Mouse (Mus musculus): ENCODE results near the gene Sorcs2. TPM values are rescaled to one million over a fixed set of nuclear protein-coding genes. Genes with fewer than 3 reads are reported as not detected.
A peak's percentile ranks its signal among the peaks of the same experiment; 100 is the strongest.

Gene Sorcs2
- polyA plus RNA-seq, 1 experiment, result 5.7 TPM

- DNase-seq, result no peak
- Histone ChIP-seq H3K27ac (ENCODE audit: control insufficient read depth, insufficient read depth, low read length) (no peak overlapping the region), H3K27me3 (ENCODE audit: control insufficient read depth, insufficient read depth, low read length) (no peaks in the 10 kb centered on the region), H3K4me3 (ENCODE audit: control insufficient read depth, insufficient read depth, low read length) (no peak overlapping the region), H3K4me1 (replicated peaks; ENCODE audit: control insufficient read depth, insufficient read depth, low read length) (peaks cover 8% of the 10 kb centered on the region), H3K36me3 (ENCODE audit: control insufficient read depth, insufficient read depth, low read length) (no peaks in the 10 kb centered on the region)
- TF ChIP-seq CTCF (IDR thresholded peaks at IDR 0.05; ENCODE audit: borderline replicate concordance, control insufficient read depth, extremely low read depth, insufficient read depth, low read length, poor library complexity), result no peak
- no peak for TF ChIP-seq POLR2A (IDR thresholded peaks at IDR 0.05; ENCODE audit: control insufficient read depth, extremely low read depth, insufficient read depth, low read length, poor library complexity)
- 72% methylated on average over 1 of the region's 1 CpGs for WGBS
These were observed 198.4 kb downstream of the Sorcs2 start for GRCm38 (mm10) chr5:36199519-36199918.

GRCm38 (mm10) chr5:36195436-36195835 lies 202.5 kb downstream of the Sorcs2 start:
- no peak overlapping the region for H3K27ac ChIP-seq (ENCODE audit: control insufficient read depth, insufficient read depth, low read length)
- 81% methylated on average over 4 of the region's 4 CpGs for WGBS
- TF ChIP-seq POLR2A (IDR thresholded peaks at IDR 0.05; ENCODE audit: control insufficient read depth, extremely low read depth, insufficient read depth, low read length, poor library complexity) (no peak), CTCF (IDR thresholded peaks at IDR 0.05; ENCODE audit: borderline replicate concordance, control insufficient read depth, extremely low read depth, insufficient read depth, low read length, poor library complexity) (no peak)
- H3K4me3 ChIP-seq (ENCODE audit: control insufficient read depth, insufficient read depth, low read length), result no peak overlapping the region
- no peaks in the 10 kb centered on the region for H3K4me1 ChIP-seq (replicated peaks; ENCODE audit: control insufficient read depth, insufficient read depth, low read length)
- H3K36me3 ChIP-seq (ENCODE audit: control insufficient read depth, insufficient read depth, low read length), result no peaks in the 10 kb centered on the region
- DNase-seq, result no peak
- no peaks in the 10 kb centered on the region for H3K27me3 ChIP-seq (ENCODE audit: control insufficient read depth, insufficient read depth, low read length)

DNA sequence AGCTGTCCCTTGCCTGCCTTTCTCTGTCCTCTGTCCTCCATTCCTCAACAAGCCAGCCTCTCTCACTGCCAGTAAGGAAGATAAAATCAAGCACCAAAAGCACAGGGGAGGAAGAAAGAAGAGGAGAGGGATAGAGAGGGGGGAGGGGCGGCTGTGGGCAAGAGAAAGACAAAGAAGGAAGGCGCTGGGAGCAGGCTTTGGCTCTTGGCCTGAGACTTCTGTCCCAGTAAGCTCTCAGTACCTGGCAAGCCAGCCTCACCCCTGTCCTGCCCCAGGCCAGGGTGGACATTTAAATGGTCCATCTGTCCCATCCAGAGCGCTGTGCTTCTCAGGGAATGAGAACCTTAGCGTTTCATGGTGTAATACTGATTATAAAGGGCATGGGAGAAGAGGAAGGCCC lies 203.3 kb downstream of the Sorcs2 start:
- H3K27ac ChIP-seq (ENCODE audit: control insufficient read depth, insufficient read depth, low read length), result no peak overlapping the region
- H3K4me1 ChIP-seq (replicated peaks; ENCODE audit: control insufficient read depth, insufficient read depth, low read length), result no peaks in the 10 kb centered on the region
- H3K36me3 ChIP-seq (ENCODE audit: control insufficient read depth, insufficient read depth, low read length), result no peaks in the 10 kb centered on the region
- TF ChIP-seq POLR2A (IDR thresholded peaks at IDR 0.05; ENCODE audit: control insufficient read depth, extremely low read depth, insufficient read depth, low read length, poor library complexity), result no peak
- no peak for TF ChIP-seq CTCF (IDR thresholded peaks at IDR 0.05; ENCODE audit: borderline replicate concordance, control insufficient read depth, extremely low read depth, insufficient read depth, low read length, poor library complexity)
- 96% methylated on average over 4 of the region's 4 CpGs for WGBS
- H3K27me3 ChIP-seq (ENCODE audit: control insufficient read depth, insufficient read depth, low read length), result no peaks in the 10 kb centered on the region
- DNase-seq, result no peak
- no peak overlapping the region for H3K4me3 ChIP-seq (ENCODE audit: control insufficient read depth, insufficient read depth, low read length)

DNA sequence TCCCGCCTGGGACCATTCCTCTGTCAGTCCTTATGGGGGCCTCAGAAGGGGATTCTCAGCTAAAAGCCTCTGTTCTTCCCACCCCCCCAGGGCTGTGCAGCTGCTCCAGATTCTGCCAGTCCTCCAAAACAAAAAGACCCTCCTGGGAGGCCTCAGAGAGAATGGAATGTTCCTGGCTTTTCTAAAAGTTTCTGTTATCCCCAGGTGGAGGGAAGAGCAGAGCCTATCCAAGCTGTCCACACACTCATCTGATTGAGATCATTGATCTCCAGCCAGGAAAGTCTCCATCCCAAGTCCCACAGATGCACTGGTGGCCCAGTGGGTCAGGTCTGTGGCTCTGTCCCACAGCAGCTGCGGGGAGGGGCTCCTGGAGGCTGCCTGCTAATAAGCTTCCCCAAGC lies 205.3 kb downstream of the Sorcs2 start:
- no peak for TF ChIP-seq CTCF (IDR thresholded peaks at IDR 0.05; ENCODE audit: borderline replicate concordance, control insufficient read depth, extremely low read depth, insufficient read depth, low read length, poor library complexity)
- TF ChIP-seq POLR2A (IDR thresholded peaks at IDR 0.05; ENCODE audit: control insufficient read depth, extremely low read depth, insufficient read depth, low read length, poor library complexity), result no peak
- H3K4me3 ChIP-seq (ENCODE audit: control insufficient read depth, insufficient read depth, low read length), result no peak overlapping the region
- no peaks in the 10 kb centered on the region for H3K36me3 ChIP-seq (ENCODE audit: control insufficient read depth, insufficient read depth, low read length)
- no peaks in the 10 kb centered on the region for H3K4me1 ChIP-seq (replicated peaks; ENCODE audit: control insufficient read depth, insufficient read depth, low read length)
- no peak for DNase-seq
- no peak overlapping the region for H3K27ac ChIP-seq (ENCODE audit: control insufficient read depth, insufficient read depth, low read length)
- no peaks in the 10 kb centered on the region for H3K27me3 ChIP-seq (ENCODE audit: control insufficient read depth, insufficient read depth, low read length)
- 93% methylated on average over 2 of the region's 2 CpGs for WGBS

DNA sequence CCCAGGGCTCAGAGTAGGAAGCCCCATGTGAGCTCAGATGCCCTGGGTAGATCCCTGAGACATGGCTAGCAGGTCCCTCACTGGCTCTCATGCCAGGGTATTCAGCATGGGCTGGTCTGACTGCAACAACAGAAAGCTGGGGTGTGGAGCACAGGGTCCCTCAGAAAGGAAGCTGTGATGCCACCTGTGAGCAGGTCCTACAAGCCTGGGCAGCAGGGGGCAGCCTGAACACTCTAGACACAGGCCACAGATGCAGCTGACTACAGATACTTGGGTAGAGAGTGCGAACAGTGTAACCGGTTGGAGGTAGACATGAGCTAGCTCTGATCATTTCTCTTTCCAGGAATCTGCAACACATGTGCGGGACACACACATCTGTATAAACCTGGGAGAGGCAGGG lies 206.1 kb downstream of the Sorcs2 start:
- DNase-seq, result peak; percentile 63
- no peak overlapping the region for H3K4me3 ChIP-seq (ENCODE audit: control insufficient read depth, insufficient read depth, low read length)
- no peak overlapping the region for H3K27ac ChIP-seq (ENCODE audit: control insufficient read depth, insufficient read depth, low read length)
- no peaks in the 10 kb centered on the region for H3K36me3 ChIP-seq (ENCODE audit: control insufficient read depth, insufficient read depth, low read length)
- H3K4me1 ChIP-seq (replicated peaks; ENCODE audit: control insufficient read depth, insufficient read depth, low read length), result no peaks in the 10 kb centered on the region
- no peaks in the 10 kb centered on the region for H3K27me3 ChIP-seq (ENCODE audit: control insufficient read depth, insufficient read depth, low read length)
- TF ChIP-seq POLR2A (IDR thresholded peaks at IDR 0.05; ENCODE audit: control insufficient read depth, extremely low read depth, insufficient read depth, low read length, poor library complexity) (no peak), CTCF (IDR thresholded peaks at IDR 0.05; ENCODE audit: borderline replicate concordance, control insufficient read depth, extremely low read depth, insufficient read depth, low read length, poor library complexity) (peak; percentile 46; the same call in 1 of the 2 replicates)
- 76% methylated on average over 3 of the region's 3 CpGs for WGBS

- WGBS, result 91% methylated on average over 4 of the region's 4 CpGs
- Histone ChIP-seq H3K36me3 (ENCODE audit: control insufficient read depth, insufficient read depth, low read length) (no peaks in the 10 kb centered on the region), H3K27ac (ENCODE audit: control insufficient read depth, insufficient read depth, low read length) (no peak overlapping the region), H3K4me1 (replicated peaks; ENCODE audit: control insufficient read depth, insufficient read depth, low read length) (no peaks in the 10 kb centered on the region), H3K4me3 (ENCODE audit: control insufficient read depth, insufficient read depth, low read length) (no peak overlapping the region), H3K27me3 (ENCODE audit: control insufficient read depth, insufficient read depth, low read length) (no peaks in the 10 kb centered on the region)
- no peak for DNase-seq
- TF ChIP-seq POLR2A (IDR thresholded peaks at IDR 0.05; ENCODE audit: control insufficient read depth, extremely low read depth, insufficient read depth, low read length, poor library complexity), result no peak
- no peak for TF ChIP-seq CTCF (IDR thresholded peaks at IDR 0.05; ENCODE audit: borderline replicate concordance, control insufficient read depth, extremely low read depth, insufficient read depth, low read length, poor library complexity)
These were observed 206.7 kb downstream of the Sorcs2 start for GRCm38 (mm10) chr5:36191285-36191684.

- H3K36me3 ChIP-seq (ENCODE audit: control insufficient read depth, insufficient read depth, low read length), result no peaks in the 10 kb centered on the region
- H3K4me1 ChIP-seq (replicated peaks; ENCODE audit: control insufficient read depth, insufficient read depth, low read length), result no peaks in the 10 kb centered on the region
- no peak overlapping the region for H3K27ac ChIP-seq (ENCODE audit: control insufficient read depth, insufficient read depth, low read length)
- WGBS, result 90% methylated on average over 4 of the region's 4 CpGs
- TF ChIP-seq POLR2A (IDR thresholded peaks at IDR 0.05; ENCODE audit: control insufficient read depth, extremely low read depth, insufficient read depth, low read length, poor library complexity) (no peak), CTCF (IDR thresholded peaks at IDR 0.05; ENCODE audit: borderline replicate concordance, control insufficient read depth, extremely low read depth, insufficient read depth, low read length, poor library complexity) (no peak)
- H3K4me3 ChIP-seq (ENCODE audit: control insufficient read depth, insufficient read depth, low read length), result no peak overlapping the region
- H3K27me3 ChIP-seq (ENCODE audit: control insufficient read depth, insufficient read depth, low read length), result no peaks in the 10 kb centered on the region
- no peak for DNase-seq
These were observed 209.6 kb downstream of the Sorcs2 start for GRCm38 (mm10) chr5:36188310-36188709.

All from thymus, adult 2 months (tissue).